Mouse (Mus musculus): ENCODE measurements around the gene Ccdc159. TPM values are rescaled to one million over a fixed set of nuclear protein-coding genes. Genes with fewer than 3 reads are reported as not detected.

Ccdc159 gene
- polyA plus RNA-seq, 1 experiment, result not detected

DNA sequence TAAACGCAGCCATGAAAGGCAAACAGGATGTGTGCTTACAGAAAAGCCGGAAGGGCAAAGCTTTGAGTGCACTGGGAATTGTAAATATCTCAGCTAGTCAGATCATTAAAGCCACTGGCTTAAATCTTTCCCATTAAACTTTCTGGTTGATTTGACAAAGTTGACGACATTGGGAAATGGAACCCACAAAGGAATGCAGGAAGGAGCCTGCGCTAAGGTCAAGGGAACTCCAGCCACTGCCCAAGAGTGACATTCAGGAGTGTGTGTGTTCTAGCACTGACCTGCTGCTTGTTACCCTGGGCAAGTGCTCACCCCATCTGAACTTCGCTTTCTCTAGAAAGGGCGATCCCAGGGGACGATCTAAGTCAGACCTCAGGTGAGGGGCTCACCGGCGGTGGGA, 32.9 kb downstream of the Ccdc159 start:
- Histone ChIP-seq H3K27ac (ENCODE audit: control insufficient read depth, insufficient read depth, low read depth, low read length, poor library complexity) (no peak overlapping the region), H3K4me1 (ENCODE audit: control insufficient read depth, insufficient read depth, low read length) (no peaks in the 10 kb centered on the region; the same call in 1 of the 2 replicates)
- 90% methylated on average over 9 of the region's 9 CpGs for WGBS

DNA sequence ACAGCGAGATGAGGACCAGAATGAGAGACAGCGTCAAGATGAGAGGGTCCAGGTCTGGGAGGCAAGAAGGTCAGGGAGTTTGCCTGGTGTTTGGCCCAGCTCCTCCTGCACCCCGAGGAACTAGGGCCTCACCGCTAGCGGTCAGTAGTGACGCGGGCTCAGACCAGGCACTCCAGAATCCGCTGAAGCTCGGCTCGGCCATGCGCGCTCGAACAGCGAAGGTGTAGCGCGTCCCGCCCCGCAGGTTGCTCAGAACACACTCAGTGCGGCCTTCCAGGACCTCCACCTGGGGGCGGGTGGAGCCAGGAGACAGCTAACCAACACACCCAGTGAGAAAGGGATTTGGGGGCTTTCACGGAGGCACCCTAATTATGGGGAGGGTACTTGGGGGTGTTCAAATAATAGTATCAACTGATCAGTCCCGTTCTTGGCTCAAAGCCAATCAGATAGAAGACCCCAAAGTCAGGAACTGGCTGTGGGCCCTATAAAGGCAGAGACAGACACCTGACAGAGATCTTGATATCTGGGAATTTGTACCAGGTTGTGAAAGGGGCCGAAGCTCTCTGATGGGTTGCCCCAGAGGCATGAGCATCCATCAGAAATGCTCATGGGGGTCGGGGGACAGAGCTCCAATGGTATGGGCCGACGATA, 33.4 kb downstream of the Ccdc159 start:
- H3K4me3 ChIP-seq (replicated peaks; ENCODE audit: control insufficient read depth, low read depth, low read length), result no peak overlapping the region

More for the DNA sequence above, 32.9 kb downstream of the Ccdc159 start:
- H3K4me3 ChIP-seq (replicated peaks; ENCODE audit: control insufficient read depth, low read depth, low read length), result no peak overlapping the region
- TF ChIP-seq CTCF (IDR thresholded peaks at IDR 0.05; ENCODE audit: control insufficient read depth, insufficient read depth, low read length) (no peak), POLR2A (IDR thresholded peaks at IDR 0.05; ENCODE audit: borderline replicate concordance, control insufficient read depth, low read depth, low read length) (no peak)

DNA sequence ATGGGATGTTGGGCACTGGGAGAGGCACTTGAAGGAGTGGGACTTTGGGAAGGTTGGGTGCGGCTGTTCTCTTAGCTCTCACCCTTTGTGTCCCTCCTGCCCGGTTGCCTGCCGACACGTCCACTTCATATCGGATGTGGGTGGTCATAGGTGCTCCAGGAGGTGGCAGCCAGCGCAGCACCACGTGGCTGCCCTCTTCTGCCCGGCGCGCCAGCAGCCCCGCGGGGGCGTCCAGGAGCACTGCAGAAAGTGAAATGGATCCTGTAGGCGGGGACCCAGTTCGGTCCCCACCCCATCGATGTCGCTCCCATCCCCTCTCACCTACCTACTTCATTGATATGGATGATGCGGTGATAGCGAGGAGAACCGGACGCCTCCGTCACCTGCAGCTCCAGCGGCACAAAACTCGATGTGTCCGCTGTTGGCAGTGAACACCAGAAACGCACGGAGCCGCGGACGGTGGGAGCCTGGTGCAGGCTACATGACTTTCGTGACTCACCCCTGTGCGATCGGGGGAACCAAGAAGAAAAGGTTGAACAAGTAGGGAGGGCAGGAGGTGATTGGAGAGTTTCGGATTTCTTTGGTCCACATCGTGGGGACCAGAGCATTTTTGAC, 34.2 kb downstream of the Ccdc159 start:
- WGBS, result 4% methylated on average over 35 of the region's 35 CpGs
- H3K4me3 ChIP-seq (replicated peaks; ENCODE audit: control insufficient read depth, low read depth, low read length), result peak overlapping the region; percentile 67
- peak overlapping the region; percentile 75; the same call in 1 of the 2 replicates for H3K27ac ChIP-seq (ENCODE audit: control insufficient read depth, insufficient read depth, low read depth, low read length, poor library complexity)
- no peaks in the 10 kb centered on the region; the same call in 1 of the 2 replicates for H3K4me1 ChIP-seq (ENCODE audit: control insufficient read depth, insufficient read depth, low read length)
- TF ChIP-seq POLR2A (IDR thresholded peaks at IDR 0.05; ENCODE audit: borderline replicate concordance, control insufficient read depth, low read depth, low read length) (no peak; the same call in 1 of the 2 replicates), CTCF (IDR thresholded peaks at IDR 0.05; ENCODE audit: control insufficient read depth, insufficient read depth, low read length) (no peak)

More for the DNA sequence above, 33.4 kb downstream of the Ccdc159 start:
- 82% methylated on average over 26 of the region's 26 CpGs for WGBS
- H3K4me1 ChIP-seq (ENCODE audit: control insufficient read depth, insufficient read depth, low read length), result no peaks in the 10 kb centered on the region; the same call in 1 of the 2 replicates
- no peak overlapping the region for H3K27ac ChIP-seq (ENCODE audit: control insufficient read depth, insufficient read depth, low read depth, low read length, poor library complexity)
- no peak for TF ChIP-seq CTCF (IDR thresholded peaks at IDR 0.05; ENCODE audit: control insufficient read depth, insufficient read depth, low read length)
- TF ChIP-seq POLR2A (IDR thresholded peaks at IDR 0.05; ENCODE audit: borderline replicate concordance, control insufficient read depth, low read depth, low read length), result no peak

DNA sequence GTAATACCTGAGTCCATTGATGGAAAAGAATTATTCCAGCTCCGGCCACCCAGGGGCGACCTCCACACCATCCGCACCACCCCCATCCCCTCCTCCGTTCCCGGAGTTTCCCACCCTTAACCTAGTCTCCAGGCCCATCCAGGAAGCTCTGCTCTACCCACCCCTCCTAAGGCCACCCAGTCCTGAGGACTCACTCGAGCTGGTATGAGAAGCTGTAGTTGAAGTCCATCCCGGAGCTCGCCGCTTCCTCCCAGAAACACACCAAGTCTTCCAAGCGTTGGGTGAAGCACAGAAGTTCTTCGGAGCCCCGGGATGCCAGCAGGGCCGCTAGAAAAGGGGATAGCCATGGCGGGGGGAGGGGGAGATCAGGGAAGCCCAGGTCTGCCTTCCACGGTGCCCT, 34.7 kb downstream of the Ccdc159 start:
- TF ChIP-seq CTCF (IDR thresholded peaks at IDR 0.05; ENCODE audit: control insufficient read depth, insufficient read depth, low read length) (no peak), POLR2A (IDR thresholded peaks at IDR 0.05; ENCODE audit: borderline replicate concordance, control insufficient read depth, low read depth, low read length) (no peak)
- no peaks in the 10 kb centered on the region; the same call in 1 of the 2 replicates for H3K4me1 ChIP-seq (ENCODE audit: control insufficient read depth, insufficient read depth, low read length)
- peak overlapping the region; percentile 67 for H3K4me3 ChIP-seq (replicated peaks; ENCODE audit: control insufficient read depth, low read depth, low read length)
- H3K27ac ChIP-seq (ENCODE audit: control insufficient read depth, insufficient read depth, low read depth, low read length, poor library complexity), result peak overlapping the region; percentile 75
- WGBS, result 3% methylated on average over 15 of the region's 15 CpGs

DNA sequence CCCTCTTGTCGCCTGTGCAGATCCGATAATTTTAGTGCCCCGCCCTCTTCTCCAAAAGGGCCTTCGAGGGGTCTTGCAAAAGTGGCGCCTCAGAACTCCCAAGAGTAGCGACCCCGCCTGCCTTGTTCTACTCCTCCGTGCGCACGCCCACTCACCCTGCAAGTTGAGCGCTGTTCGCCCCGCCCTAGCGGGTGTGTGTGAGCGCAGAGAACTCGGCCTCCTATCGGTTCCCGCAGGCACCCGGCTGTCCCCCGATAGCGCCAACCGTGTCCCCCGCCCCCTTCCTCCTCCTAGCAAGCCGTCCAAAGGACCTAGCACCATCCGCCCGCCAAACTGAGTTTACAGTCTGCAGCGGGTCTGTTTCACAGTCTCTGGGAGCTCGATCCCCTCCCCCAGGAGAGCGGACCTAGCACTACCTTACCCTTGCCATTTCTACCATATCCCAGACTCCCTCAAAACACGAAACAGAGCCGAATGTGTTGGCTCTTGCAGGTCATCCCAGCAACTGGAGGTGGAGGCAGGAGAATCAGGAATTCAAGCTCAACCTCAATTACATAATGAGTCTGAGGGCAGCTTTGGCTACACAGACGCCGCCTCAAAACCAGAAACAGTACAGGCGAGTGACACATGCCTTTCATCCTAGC, 35.3 kb downstream of the Ccdc159 start:
- H3K4me3 ChIP-seq (replicated peaks; ENCODE audit: control insufficient read depth, low read depth, low read length), result peak overlapping the region; percentile 67
- H3K4me1 ChIP-seq (ENCODE audit: control insufficient read depth, insufficient read depth, low read length), result no peaks in the 10 kb centered on the region; the same call in 1 of the 2 replicates
- WGBS, result 5% methylated on average over 34 of the region's 34 CpGs
- peak overlapping the region; percentile 75 for H3K27ac ChIP-seq (ENCODE audit: control insufficient read depth, insufficient read depth, low read depth, low read length, poor library complexity)
- TF ChIP-seq POLR2A (IDR thresholded peaks at IDR 0.05; ENCODE audit: borderline replicate concordance, control insufficient read depth, low read depth, low read length) (peak; percentile 75), CTCF (IDR thresholded peaks at IDR 0.05; ENCODE audit: control insufficient read depth, insufficient read depth, low read length) (no peak)

DNA sequence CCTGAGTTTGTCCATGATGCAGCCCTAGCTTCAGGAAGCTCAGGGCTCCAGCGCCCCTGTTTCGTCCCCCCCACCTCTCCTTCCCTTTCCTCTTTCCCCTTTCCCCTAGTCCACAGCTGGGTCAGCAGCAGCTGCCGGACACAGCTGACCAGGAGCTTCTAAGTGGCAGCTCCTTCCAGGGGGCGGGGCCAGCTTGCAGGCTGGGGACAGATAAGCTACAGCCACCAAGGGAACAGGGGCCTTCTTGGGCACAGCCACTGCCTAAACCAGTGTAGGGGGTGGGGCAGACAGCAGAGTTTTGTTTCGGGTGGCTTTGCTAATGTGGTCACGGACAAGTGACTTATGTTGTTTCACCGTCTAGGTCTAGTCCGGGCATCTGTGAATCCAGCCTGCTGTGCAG, 36.1 kb downstream of the Ccdc159 start, which contains the start of gene Epor:
Gene Epor, minus strand, starts transcription at position 90 of the 400 bp plus-strand sequence.
- Histone ChIP-seq H3K4me1 (ENCODE audit: control insufficient read depth, insufficient read depth, low read length) (no peaks in the 10 kb centered on the region; the same call in 1 of the 2 replicates), H3K27ac (ENCODE audit: control insufficient read depth, insufficient read depth, low read depth, low read length, poor library complexity) (peak within 1 kb of the TSS; percentile 55), H3K4me3 (replicated peaks; ENCODE audit: control insufficient read depth, low read depth, low read length) (peak within 1 kb of the TSS; percentile 67)
- TF ChIP-seq CTCF (IDR thresholded peaks at IDR 0.05; ENCODE audit: control insufficient read depth, insufficient read depth, low read length) (no peak), POLR2A (IDR thresholded peaks at IDR 0.05; ENCODE audit: borderline replicate concordance, control insufficient read depth, low read depth, low read length) (peak; percentile 70; the same call in 1 of the 2 replicates)
- WGBS, result 27% methylated on average over 8 of the region's 8 CpGs

DNA sequence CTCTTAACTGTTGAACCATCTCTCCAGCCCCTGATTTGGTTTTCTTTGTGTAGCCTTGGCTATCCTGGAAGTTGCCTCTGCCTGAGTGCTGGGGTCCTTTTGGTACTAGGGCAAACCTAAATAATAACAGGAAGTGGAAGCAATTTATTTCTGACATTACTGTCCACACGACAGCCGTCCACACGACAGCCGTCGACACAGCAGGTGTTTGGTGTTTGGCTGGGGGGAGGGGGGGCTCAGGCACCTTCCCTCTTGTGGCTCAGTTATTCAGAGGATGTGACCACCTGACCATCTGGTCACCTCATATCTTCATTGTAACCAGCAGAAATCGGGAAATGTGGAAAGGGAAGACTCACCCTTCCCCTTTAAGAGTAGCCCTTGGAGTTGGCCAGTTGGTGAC, 41.6 kb downstream of the Ccdc159 start:
- no peak overlapping the region for H3K27ac ChIP-seq (ENCODE audit: control insufficient read depth, insufficient read depth, low read depth, low read length, poor library complexity)
- H3K4me3 ChIP-seq (replicated peaks; ENCODE audit: control insufficient read depth, low read depth, low read length), result no peak overlapping the region
- TF ChIP-seq POLR2A (IDR thresholded peaks at IDR 0.05; ENCODE audit: borderline replicate concordance, control insufficient read depth, low read depth, low read length) (no peak), CTCF (IDR thresholded peaks at IDR 0.05; ENCODE audit: control insufficient read depth, insufficient read depth, low read length) (no peak)
- WGBS, result 15% methylated on average over 6 of the region's 6 CpGs
- H3K4me1 ChIP-seq (ENCODE audit: control insufficient read depth, insufficient read depth, low read length), result no peaks in the 10 kb centered on the region; the same call in 1 of the 2 replicates

DNA sequence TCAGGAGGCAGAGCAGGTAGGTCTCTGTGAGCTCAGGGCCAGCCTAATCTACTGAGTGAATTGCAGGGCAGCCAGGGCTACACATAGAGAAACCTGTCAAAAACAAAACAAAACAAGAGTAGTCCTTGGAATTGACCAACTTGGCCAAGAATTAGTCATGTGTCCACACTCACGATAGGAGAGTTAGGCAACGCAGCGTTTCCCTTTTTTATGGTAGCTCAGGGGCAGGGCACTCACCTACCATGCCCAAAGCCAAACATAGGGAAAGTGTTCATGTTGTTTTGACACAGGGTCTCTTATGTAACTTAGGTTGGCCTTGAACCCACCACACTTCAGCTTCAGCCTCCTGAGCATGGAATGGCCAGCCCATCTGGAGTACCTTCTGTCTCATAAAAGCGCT, 42.0 kb downstream of the Ccdc159 start:
- TF ChIP-seq CTCF (IDR thresholded peaks at IDR 0.05; ENCODE audit: control insufficient read depth, insufficient read depth, low read length), result no peak

More for the DNA sequence above, 42.0 kb downstream of the Ccdc159 start:
- 50% methylated on average over 4 of the region's 4 CpGs for WGBS
- Histone ChIP-seq H3K4me3 (replicated peaks; ENCODE audit: control insufficient read depth, low read depth, low read length) (no peak overlapping the region), H3K4me1 (ENCODE audit: control insufficient read depth, insufficient read depth, low read length) (no peaks in the 10 kb centered on the region; the same call in 1 of the 2 replicates), H3K27ac (ENCODE audit: control insufficient read depth, insufficient read depth, low read depth, low read length, poor library complexity) (no peak overlapping the region)
